In genomic region chr4:134468215-134468575, GRCm38 (mm10) we compare ENCODE assay signal across 8 mouse cellular contexts. TPM values are rescaled to one million over a fixed set of nuclear protein-coding genes. Genes with fewer than 3 reads are reported as not detected.
A peak's percentile ranks its signal among the peaks of the same experiment; 100 is the strongest.
DNase-seq lines count a peak whose midpoint lies in the region; TF ChIP-seq lines count a peak whose summit lies in the region.

TSS of gene Stmn1 (plus strand) at chr4:134468320.

- intact Hi-C loops in gastrocnemius, adult 2 months (cut with DNase I): loop anchor here (2.0 kb wide), 1 partner anchor 71 kb away; the partner anchor contains the start of gene Pafah2

- H3K27me3 ChIP-seq in megakaryocyte, embryonic 14.5 days (replicated peaks): peaks cover 2% of the 10 kb centered on the region

- peak within 1 kb of the TSS; percentile 78 for H3K27ac ChIP-seq in gastrocnemius, adult 2 months

- peaks cover 27% of the 10 kb centered on the region for H3K36me3 ChIP-seq in megakaryocyte, embryonic 14.5 days (replicated peaks; ENCODE audit: low read length)

- no peak for TF ChIP-seq CTCF in gastrocnemius, adult 2 months (IDR thresholded peaks at IDR 0.05)

- peaks cover 37% of the 10 kb centered on the region for H3K4me1 ChIP-seq in megakaryocyte, embryonic 14.5 days

- peak within 1 kb of the TSS; percentile 83 for H3K4me3 ChIP-seq in gastrocnemius, adult 2 months
- H3K4me3 ChIP-seq in megakaryocyte, embryonic 14.5 days (replicated peaks): peak within 1 kb of the TSS; percentile 92

- DNase-seq in WW6 (ENCODE audit: low read depth, low spot score): peak; percentile 91
- peak; percentile 85 to 94 for DNase-seq in cerebellum, postnatal 4 days (ENCODE audit: low spot score in 2 of 2)
- peak; percentile 96 for DNase-seq in gastrocnemius, adult 2 months
- DNase-seq in hindlimb bud, embryonic 11.5 days (ENCODE audit: extremely low spot score, low read depth, low spot score): peak; percentile 77
- DNase-seq in left cerebral cortex, adult 8-10 months (ENCODE audit: low spot score in 2 of 2): peak; percentile 86 to 97
- DNase-seq in right cerebral cortex, postnatal 10 days (ENCODE audit: low spot score in 2 of 2): peak; percentile 98
- DNase-seq in urinary bladder, postnatal 25 days (ENCODE audit: low spot score): peak; percentile 86

- H3K9me3 ChIP-seq in megakaryocyte, embryonic 14.5 days: peaks cover 6% of the 10 kb centered on the region

RNA-seq across cellular contexts. Expression of gene Stmn1, which starts in this region (rescaled TPM):
- total RNA-seq in gastrocnemius, adult 2 months (2021): 1 to 10 TPM; 3.0 to 3.8 TPM
- 1,000 to 10,000 TPM in 1 of 4 experiments, 100 to 1,000 TPM in 3; 935 to 1,017 (median 942) TPM for total RNA-seq in left cerebral cortex, adult 8-10 months (2022)
- 7.4 and 115 TPM in 2 replicates for polyA plus RNA-seq in megakaryocyte, embryonic 14.5 days (2012; ENCODE audit: insufficient read depth, low replicate concordance)

Comparison
In these comparisons a context has a peak if more than half of its experiments do, and no peak if none do; other contexts are left out.
1. Peak in every context shown above with its lines: DNase-seq, H3K4me3 ChIP-seq and H3K27ac ChIP-seq.
2. RNA of gene Stmn1 (total RNA-seq): 935 to 1,017 TPM in left cerebral cortex, adult 8-10 months; 3.0 to 3.8 TPM in gastrocnemius, adult 2 months; every median in the first group is over 100 times any median in the second.